Mouse (Mus musculus): ENCODE data around the gene Exoc4. TPM values are rescaled to one million over a fixed set of nuclear protein-coding genes. Genes with fewer than 3 reads are reported as not detected.

The Exoc4 gene
- polyA plus RNA-seq, 1 experiment from 2014 or later: 11.7 TPM

DNA sequence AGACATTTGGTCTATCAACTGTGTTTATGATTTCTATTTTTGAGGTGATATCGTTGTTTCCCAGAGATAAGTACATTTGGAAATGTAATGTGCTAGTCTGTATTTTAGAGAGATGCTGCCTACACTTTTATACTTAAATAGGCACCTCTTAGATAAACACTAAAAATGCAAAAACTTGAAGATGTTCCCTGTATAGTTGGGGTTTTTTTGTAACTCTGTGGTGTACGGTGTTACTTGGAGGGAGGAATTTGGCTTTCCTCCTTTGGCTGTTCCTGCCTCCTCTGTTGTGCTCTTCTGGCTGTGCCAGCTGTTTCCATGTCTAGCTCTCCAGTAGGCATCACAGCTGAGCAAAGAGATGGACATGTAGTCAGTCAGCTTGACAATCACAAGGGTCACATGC is 638.1 kb downstream of the Exoc4 start:
- ATAC-seq (no peak), DNase-seq (ENCODE audit: low spot score) (no peak)
- Histone ChIP-seq H3K27me3 (replicated peaks; ENCODE audit: insufficient read depth, low read length) (no peaks in the 10 kb centered on the region), H3K9ac (replicated peaks; ENCODE audit: low read depth) (no peak overlapping the region), H3K4me3 (ENCODE audit: low read depth, low read length) (no peak overlapping the region), H3K4me1 (ENCODE audit: insufficient read depth, low read depth, low read length) (no peaks in the 10 kb centered on the region), H3K9me3 (ENCODE audit: low read length) (no peaks in the 10 kb centered on the region), H3K4me2 (replicated peaks; ENCODE audit: low read depth, low read length) (no peak overlapping the region), H3K27ac (ENCODE audit: low read length) (no peak overlapping the region), H3K36me3 (ENCODE audit: insufficient read depth, low read length) (no peaks in the 10 kb centered on the region)
- TF ChIP-seq EP300 (IDR thresholded peaks at IDR 0.05) (no peak), CTCF (IDR thresholded peaks at IDR 0.05) (no peak)
- 88% methylated on average over 2 of the region's 2 CpGs for WGBS

DNA sequence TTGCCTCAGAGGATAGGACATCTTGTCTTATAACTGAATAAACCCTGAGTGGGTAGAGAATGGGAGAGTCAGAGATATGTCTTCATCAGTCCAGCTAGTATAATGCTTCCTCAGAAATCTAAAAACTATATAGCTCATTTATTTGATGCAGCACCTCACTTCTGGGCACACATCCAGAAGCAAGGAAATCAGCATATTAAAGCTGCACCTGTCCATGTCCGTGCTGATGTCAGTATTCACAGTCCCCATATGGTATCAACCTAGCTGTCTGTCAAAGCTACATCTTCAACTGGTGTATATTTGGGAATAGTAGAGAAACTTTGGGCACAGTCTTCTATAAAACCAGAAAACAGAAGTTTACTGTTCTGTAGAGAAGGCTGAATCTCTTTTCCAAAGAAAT is 642.0 kb downstream of the Exoc4 start:
- no peaks in the 10 kb centered on the region for H3K36me3 ChIP-seq (ENCODE audit: insufficient read depth, low read length)
- H3K4me1 ChIP-seq (ENCODE audit: insufficient read depth, low read depth, low read length): no peaks in the 10 kb centered on the region
- TF ChIP-seq EP300 (IDR thresholded peaks at IDR 0.05) (no peak), CTCF (IDR thresholded peaks at IDR 0.05) (no peak)
- no peaks in the 10 kb centered on the region for H3K27me3 ChIP-seq (replicated peaks; ENCODE audit: insufficient read depth, low read length)
- DNase-seq (ENCODE audit: low spot score): no peak
- no peak overlapping the region for H3K27ac ChIP-seq (ENCODE audit: low read length)
- H3K9ac ChIP-seq (replicated peaks; ENCODE audit: low read depth): no peak overlapping the region
- no peak overlapping the region for H3K4me2 ChIP-seq (replicated peaks; ENCODE audit: low read depth, low read length)
- 77% methylated on average over 1 of the region's 1 CpGs for WGBS
- no peak for ATAC-seq
- no peaks in the 10 kb centered on the region for H3K9me3 ChIP-seq (ENCODE audit: low read length)
- H3K4me3 ChIP-seq (ENCODE audit: low read depth, low read length): no peak overlapping the region

DNA sequence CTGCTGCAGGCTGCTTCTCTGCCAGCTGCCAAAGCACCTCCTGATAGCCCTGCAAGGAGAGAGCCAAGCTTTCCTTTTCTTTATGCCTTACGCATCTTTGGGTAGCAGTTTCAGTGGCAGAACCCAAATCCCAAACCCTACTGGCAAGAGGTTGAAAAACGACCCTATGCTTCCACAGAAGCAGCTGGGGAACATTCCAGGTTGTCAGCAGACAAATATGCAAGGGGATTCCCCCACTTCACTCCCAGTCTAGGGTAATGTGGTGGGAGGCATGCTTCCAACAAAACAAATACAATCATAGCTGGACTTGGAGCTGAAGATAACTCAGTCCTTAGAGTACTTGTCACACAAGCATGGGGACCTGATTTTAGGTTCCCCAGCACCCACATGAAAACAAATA is 643.3 kb downstream of the Exoc4 start:
- H3K27me3 ChIP-seq (replicated peaks; ENCODE audit: insufficient read depth, low read length): no peaks in the 10 kb centered on the region
- 36% methylated on average over 2 of the region's 2 CpGs for WGBS

DNA sequence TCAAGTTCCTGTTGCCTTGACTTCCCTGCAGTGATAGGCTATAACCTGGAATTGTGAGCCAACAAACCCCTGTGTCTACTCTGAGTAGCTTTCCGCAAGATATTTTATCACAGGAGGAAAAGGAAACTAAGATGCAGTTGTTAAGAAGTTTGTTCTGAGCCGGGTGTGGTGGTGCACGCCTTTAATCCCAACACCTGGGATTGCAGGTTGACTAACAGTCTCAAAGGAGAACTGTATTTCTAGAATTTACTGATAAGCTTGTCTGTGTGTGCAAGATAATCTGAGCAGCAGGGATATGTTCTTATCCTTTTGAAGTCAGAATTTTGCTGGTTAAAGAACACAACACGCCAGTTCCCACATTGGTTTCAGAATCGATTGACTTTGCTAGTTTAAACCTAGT is 651.1 kb downstream of the Exoc4 start:
- Histone ChIP-seq H3K9me3 (ENCODE audit: low read length) (no peaks in the 10 kb centered on the region), H3K27me3 (replicated peaks; ENCODE audit: insufficient read depth, low read length) (no peaks in the 10 kb centered on the region), H3K9ac (replicated peaks; ENCODE audit: low read depth) (no peak overlapping the region), H3K27ac (ENCODE audit: low read length) (no peak overlapping the region), H3K36me3 (ENCODE audit: insufficient read depth, low read length) (no peaks in the 10 kb centered on the region), H3K4me2 (replicated peaks; ENCODE audit: low read depth, low read length) (no peak overlapping the region), H3K4me3 (ENCODE audit: low read depth, low read length) (no peak overlapping the region), H3K4me1 (ENCODE audit: insufficient read depth, low read depth, low read length) (no peaks in the 10 kb centered on the region)
- DNase-seq (ENCODE audit: low spot score) (no peak), ATAC-seq (no peak)
- WGBS: 85% methylated on average over 5 of the region's 5 CpGs
- TF ChIP-seq CTCF (IDR thresholded peaks at IDR 0.05): no peak
- TF ChIP-seq EP300 (IDR thresholded peaks at IDR 0.05): no peak

More for the DNA sequence above, 643.3 kb downstream of the Exoc4 start:
- H3K9me3 ChIP-seq (ENCODE audit: low read length): no peaks in the 10 kb centered on the region
- H3K4me3 ChIP-seq (ENCODE audit: low read depth, low read length): no peak overlapping the region
- no peaks in the 10 kb centered on the region for H3K4me1 ChIP-seq (ENCODE audit: insufficient read depth, low read depth, low read length)
- DNase-seq (ENCODE audit: low spot score) (no peak), ATAC-seq (no peak)
- no peak overlapping the region for H3K9ac ChIP-seq (replicated peaks; ENCODE audit: low read depth)
- H3K27ac ChIP-seq (ENCODE audit: low read length): no peak overlapping the region
- no peak for TF ChIP-seq CTCF (IDR thresholded peaks at IDR 0.05)
- no peak for TF ChIP-seq EP300 (IDR thresholded peaks at IDR 0.05)
- no peak overlapping the region for H3K4me2 ChIP-seq (replicated peaks; ENCODE audit: low read depth, low read length)
- no peaks in the 10 kb centered on the region for H3K36me3 ChIP-seq (ENCODE audit: insufficient read depth, low read length)

DNA sequence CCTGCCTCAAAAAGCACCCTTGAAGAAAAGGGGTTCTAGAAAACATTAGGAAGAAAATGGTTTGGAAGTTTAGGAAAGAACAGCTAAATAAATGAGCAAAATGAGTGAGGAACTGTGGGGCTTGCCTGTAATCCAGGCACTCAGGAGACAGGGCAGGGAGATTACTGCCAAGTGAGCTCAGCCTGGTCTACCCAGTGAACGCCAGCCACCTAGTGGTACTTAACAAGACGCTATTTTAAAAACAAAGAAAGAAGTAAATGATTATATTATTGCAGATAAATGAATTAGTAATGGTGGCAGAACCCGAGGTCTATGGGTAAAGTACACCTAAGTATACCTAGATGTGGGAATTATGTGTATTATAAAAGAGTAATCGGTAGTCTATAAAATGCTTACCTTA is 651.7 kb downstream of the Exoc4 start:
- no peak overlapping the region for H3K27ac ChIP-seq (ENCODE audit: low read length)
- H3K27me3 ChIP-seq (replicated peaks; ENCODE audit: insufficient read depth, low read length): no peaks in the 10 kb centered on the region
- no peak overlapping the region for H3K4me2 ChIP-seq (replicated peaks; ENCODE audit: low read depth, low read length)
- no peak overlapping the region for H3K4me3 ChIP-seq (ENCODE audit: low read depth, low read length)
- H3K36me3 ChIP-seq (ENCODE audit: insufficient read depth, low read length): no peaks in the 10 kb centered on the region
- no peaks in the 10 kb centered on the region for H3K9me3 ChIP-seq (ENCODE audit: low read length)
- TF ChIP-seq EP300 (IDR thresholded peaks at IDR 0.05) (no peak), CTCF (IDR thresholded peaks at IDR 0.05) (no peak)
- H3K4me1 ChIP-seq (ENCODE audit: insufficient read depth, low read depth, low read length): no peaks in the 10 kb centered on the region
- DNase-seq (ENCODE audit: low spot score): no peak
- WGBS: 70% methylated on average over 4 of the region's 4 CpGs
- ATAC-seq: no peak
- H3K9ac ChIP-seq (replicated peaks; ENCODE audit: low read depth): no peak overlapping the region

DNA sequence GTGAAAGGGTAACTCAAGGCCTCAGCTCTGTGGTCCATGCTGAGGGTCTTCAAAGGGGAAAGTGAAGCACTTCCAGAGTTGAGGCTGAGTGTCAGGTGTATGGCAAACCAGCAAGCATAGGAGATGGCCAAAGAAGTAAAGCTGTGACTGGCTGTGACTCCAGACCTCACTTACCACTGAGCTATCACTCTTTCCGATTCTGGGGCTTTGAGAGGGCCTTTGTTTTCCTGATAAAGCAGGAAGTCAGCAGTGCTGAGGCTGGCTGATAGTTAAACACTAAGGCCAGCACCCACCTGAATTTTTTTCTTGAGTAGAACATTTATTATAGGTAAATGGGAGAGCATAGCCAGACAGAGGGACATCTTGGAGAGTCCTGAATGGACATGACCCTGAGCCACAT is 656.2 kb downstream of the Exoc4 start:
- Histone ChIP-seq H3K4me2 (replicated peaks; ENCODE audit: low read depth, low read length) (no peak overlapping the region), H3K27me3 (replicated peaks; ENCODE audit: insufficient read depth, low read length) (no peaks in the 10 kb centered on the region), H3K36me3 (ENCODE audit: insufficient read depth, low read length) (no peaks in the 10 kb centered on the region), H3K4me1 (ENCODE audit: insufficient read depth, low read depth, low read length) (no peaks in the 10 kb centered on the region), H3K9ac (replicated peaks; ENCODE audit: low read depth) (no peak overlapping the region), H3K27ac (ENCODE audit: low read length) (no peak overlapping the region), H3K4me3 (ENCODE audit: low read depth, low read length) (no peak overlapping the region), H3K9me3 (ENCODE audit: low read length) (no peaks in the 10 kb centered on the region)
- no peak for ATAC-seq
- WGBS: 23% methylated on average over 1 of the region's 1 CpGs
- TF ChIP-seq EP300 (IDR thresholded peaks at IDR 0.05) (no peak), CTCF (IDR thresholded peaks at IDR 0.05) (no peak)
- DNase-seq (ENCODE audit: low spot score): no peak

DNA sequence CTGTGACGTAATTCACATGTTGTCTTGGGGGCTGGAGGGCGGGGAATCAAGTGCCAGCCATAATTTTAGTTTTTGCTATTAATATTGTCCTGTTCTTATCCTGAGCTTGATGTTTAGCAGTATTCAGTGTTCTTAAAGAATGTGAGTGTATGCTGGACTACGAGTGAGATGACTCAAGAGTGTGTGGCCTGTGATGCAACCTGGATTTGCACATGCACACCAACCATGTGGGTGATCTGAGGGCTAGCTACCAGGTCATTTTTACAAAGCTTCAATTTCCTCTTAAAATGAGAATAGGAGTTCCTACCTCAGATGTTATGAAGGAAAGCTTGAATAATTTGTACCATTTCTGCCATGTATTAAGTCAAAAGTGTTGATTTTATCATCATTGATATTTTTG is 661.8 kb downstream of the Exoc4 start:
- no peak overlapping the region for H3K9ac ChIP-seq (replicated peaks; ENCODE audit: low read depth)
- no peak overlapping the region for H3K4me3 ChIP-seq (ENCODE audit: low read depth, low read length)
- no peak overlapping the region for H3K4me2 ChIP-seq (replicated peaks; ENCODE audit: low read depth, low read length)
- DNase-seq (ENCODE audit: low spot score): no peak
- H3K27me3 ChIP-seq (replicated peaks; ENCODE audit: insufficient read depth, low read length): no peaks in the 10 kb centered on the region
- H3K36me3 ChIP-seq (ENCODE audit: insufficient read depth, low read length): no peaks in the 10 kb centered on the region
- no peaks in the 10 kb centered on the region for H3K9me3 ChIP-seq (ENCODE audit: low read length)
- no peaks in the 10 kb centered on the region for H3K4me1 ChIP-seq (ENCODE audit: insufficient read depth, low read depth, low read length)
- WGBS: 75% methylated on average over 3 of the region's 3 CpGs
- TF ChIP-seq CTCF (IDR thresholded peaks at IDR 0.05) (no peak), EP300 (IDR thresholded peaks at IDR 0.05) (no peak)
- ATAC-seq: no peak
- H3K27ac ChIP-seq (ENCODE audit: low read length): no peak overlapping the region

Measured in lung, postnatal 0 days (tissue).